Mouse (Mus musculus) ovary, adult 10 weeks (tissue): ENCODE measurements around the gene Gm11172. TPM values are rescaled to one million over a fixed set of nuclear protein-coding genes. Genes with fewer than 3 reads are reported as not detected.

Experiments used
- polyA plus RNA-seq: library from polyadenylated mRNA; stranded (reverse); fragments of 350-450 nt; fragmentation: Illumina TruSeq; extraction: RNeasy Lipid Tissue Mini Kit (QIAGEN cat#74804); gene quantifications from one replicate; pipeline ENCODE4 v1.2.3, GENCODE M21; 2014

The Gm11172 gene
- not detected for polyA plus RNA-seq

DNA sequence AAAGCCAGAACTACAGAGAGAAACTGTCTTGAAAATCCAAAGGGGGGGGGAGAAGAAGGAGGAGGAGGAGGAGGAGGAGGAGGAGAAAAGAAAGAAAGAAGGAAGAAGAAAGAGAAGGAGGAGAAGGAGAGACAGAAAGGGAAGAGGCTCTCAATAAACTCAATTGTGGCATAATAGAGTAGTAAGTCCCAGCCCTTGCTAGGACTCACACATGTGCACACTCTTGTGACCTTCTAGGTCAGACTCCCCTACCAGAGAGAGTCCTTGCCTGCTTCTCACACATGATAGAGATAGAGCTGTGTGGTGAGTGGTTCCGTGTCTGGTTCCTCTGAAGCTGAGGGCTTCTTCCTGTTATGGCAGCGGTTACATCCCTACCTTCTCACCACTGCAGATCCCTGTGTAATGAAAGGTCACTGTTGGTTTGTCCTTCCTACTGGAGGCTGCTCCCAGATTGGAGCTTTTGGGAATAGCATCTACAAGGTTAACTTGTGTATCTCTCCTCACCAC, at the start of gene Gm11172:
Gene Gm11172 (plus strand): TSS at position 51 of the 507 bp plus-strand sequence.

DNA sequence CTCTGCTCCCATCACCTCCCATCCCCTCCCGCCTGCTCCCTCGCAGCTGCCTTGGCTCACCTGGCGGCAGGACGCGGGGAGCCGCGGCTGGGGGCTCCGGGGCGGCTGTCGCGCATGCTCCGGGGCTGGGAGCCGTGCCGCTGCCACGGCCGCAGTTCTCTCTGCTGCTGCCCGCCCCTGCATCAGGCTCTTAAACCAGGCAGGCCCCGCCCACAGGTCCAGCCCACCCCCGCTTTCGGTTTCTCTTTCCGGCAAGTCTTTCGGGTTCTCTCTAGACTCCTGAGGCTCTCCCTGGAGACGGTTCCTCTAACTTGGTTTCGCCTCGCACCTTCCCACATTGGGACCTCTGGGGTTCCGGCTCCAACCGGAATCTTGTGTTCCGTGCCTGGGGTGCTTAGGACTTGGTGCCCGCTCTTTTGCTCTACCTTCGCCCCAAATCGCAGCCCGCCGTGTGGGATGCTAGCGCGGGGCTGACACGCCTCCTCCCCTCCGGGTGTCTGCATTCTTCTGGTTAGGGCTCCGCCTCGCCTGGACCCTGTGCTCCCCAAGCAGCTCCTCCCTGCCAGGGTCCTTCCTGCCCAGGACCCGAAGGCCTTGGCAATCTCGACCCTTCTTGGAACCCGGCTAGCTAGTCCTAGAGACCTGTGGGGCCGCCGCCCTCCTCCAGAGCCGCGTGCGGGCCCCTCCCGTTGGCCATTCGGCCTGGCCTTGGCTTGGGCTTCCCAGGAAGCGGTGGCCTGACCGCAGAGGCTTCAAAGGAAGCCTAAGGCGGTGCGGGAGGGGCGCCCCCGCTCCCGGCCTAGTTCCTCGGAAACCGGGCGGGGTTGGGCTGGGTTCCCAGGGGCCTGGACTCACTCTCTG, 27.1 kb upstream of the Gm11172 start, which contains the start of gene Socs1:
Gene Socs1 (minus strand): TSS at position 166 of the 861 bp plus-strand sequence.

DNA sequence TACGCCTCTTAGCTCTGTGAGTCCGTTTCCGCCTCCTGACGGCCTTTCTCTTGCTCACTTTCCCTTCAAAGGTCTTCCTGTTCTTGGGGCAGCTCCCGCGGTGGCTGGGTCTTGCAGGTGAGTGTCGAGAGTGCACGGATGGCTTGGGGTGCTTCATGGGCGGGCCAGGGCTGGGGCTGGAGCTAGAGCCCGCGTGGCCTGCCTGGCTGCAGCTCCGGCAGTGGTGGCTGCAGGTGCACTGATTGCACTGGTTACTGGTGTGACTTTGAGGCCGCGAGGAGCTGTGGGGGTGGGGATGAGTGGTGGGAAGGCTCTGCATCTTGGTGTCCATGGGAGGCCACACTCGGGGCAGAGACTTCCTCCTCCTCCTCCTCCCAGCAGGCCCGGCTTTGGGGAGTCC, 24.4 kb upstream of the Gm11172 start, which contains the start of gene Tnp2:
Gene Tnp2 (minus strand): TSS at position 390 of the 400 bp plus-strand sequence.

DNA sequence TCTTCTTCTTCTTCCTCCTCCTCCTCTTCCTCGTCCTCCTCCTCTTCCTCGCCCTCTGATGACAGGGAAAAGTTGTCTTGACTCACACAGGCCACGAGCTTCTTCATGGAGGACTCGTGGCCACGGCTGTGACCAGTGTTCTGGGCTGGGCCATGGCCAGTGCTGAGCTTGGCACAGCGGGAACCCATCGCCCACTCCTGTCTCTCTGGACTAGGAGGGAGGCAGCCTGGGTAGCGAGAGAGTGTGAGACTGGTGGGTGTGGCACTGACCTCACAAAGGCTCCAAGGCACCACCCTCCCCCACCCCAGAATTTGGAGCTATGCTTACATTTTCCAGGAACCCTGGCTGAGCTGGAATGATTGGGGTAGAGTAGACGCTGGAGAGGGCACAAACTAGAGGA, 22.0 kb upstream of the Gm11172 start, which contains the start of gene Prm3:
Gene Prm3 (minus strand): TSS at position 213 of the 400 bp plus-strand sequence.

DNA sequence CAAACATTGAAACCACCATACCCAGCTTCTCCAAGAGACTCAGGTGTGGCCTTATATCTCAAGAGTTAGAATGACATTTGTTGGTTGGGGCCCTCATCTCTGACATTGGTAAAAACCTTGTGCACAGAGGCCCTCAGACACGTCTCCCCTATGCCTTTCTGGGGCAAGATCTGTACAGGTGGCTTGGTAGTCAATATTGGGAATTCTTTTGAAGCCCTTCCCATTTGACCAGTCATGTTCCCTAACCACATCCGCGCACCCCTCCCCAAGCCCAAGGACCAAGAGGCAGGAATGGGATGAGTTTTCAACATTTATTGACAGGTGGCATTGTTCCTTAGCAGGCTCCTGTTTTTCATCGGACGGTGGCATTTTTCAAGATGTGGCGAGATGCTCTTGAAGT, 16.7 kb upstream of the Gm11172 start, which contains the start of gene Prm2:
Gene Prm2 (minus strand): TSS at position 101 of the 400 bp plus-strand sequence.

DNA sequence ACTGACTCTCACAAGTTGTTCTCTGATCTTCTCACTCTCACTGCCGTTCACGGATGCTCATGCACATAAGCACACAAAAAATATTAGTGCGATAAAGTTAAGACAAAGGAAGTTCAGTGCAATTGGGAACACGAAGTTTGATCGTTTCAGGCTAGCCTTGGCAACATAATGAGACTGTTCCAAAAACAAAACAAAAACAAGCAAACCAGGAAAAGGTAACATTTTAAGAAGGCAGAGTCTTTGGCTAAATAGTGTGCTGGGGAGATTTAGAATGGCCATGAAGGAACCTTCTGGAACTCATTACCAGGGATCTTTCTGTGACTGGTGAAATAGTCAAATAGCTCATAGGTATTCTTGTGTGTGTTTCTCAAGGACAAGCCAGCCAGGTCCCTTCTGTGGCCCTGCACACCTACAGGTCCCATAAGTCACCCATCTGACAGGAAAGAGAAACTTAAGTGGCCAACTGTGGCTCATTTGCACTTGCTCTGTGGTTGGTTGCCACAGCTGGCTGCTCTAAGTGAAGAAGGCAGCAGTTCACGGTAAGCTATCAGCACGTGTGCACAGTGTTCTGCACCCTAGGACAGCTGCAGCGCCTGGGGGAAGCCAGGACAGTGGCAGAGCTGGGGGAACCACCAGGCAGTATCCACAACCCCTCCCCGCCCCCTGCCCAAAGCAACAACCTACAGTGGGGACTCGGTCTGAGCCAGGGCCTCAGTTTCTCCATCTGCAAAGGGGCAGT, 6.8 kb upstream of the Gm11172 start, which contains the start of gene Prm1:
Gene Prm1 (minus strand): TSS at position 51 of the 739 bp plus-strand sequence.

DNA sequence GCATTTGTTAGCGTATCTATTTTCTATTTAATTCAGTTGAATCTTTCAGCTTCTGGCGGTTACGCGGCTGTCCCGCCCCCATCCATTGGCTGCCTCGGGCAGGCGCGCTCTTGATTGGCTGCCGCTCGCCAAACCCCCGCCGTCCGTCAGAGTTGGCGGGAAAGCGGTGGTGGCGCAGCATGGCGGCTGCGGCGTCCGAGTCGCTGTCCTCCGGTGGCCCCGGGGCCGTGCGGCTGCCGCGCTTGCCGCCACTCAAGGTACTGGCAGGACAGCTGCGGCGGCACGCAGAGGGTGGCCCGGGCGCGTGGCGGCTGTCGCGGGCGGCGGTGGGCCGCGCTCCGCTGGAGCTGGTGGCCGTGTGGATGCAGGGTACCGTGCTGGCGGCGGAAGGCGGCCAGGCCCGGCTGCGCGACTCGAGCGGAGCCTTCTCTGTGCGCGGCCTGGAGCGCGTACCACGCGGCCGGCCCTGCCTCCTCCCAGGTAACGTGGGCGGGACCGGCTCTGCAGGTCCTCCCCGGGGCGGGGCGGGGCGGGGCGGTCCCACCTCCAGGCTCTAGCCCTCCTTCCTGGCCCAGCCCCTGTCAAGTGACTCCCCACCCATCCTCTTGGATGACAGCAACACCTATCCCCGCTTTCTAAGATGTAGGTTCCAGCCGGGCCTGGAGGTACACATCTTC, 22.3 kb downstream of the Gm11172 start, which contains the start of gene Rmi2:
Gene Rmi2 (plus strand): TSS at position 149 of the 677 bp plus-strand sequence.

Other genes starting within 250 kb of the Gm11172 start
- 0.63 TPM for gene Socs1, start 27.4 kb upstream of the Gm11172 start, polyA plus RNA-seq
- gene Tnp2, start 24.3 kb upstream of the Gm11172 start, polyA plus RNA-seq, result not detected
- not detected for gene Prm3, start 22.0 kb upstream of the Gm11172 start, polyA plus RNA-seq
- gene Prm2, start 16.8 kb upstream of the Gm11172 start, polyA plus RNA-seq, result not detected
- not detected for gene Prm1, start 7.1 kb upstream of the Gm11172 start, polyA plus RNA-seq
- gene Rmi2, start 22.1 kb downstream of the Gm11172 start, polyA plus RNA-seq, result 1.00 TPM
- gene Snn, start 248.0 kb downstream of the Gm11172 start, polyA plus RNA-seq, result 18.6 TPM